Mouse (Mus musculus) C2C12 (cell line): Measurements from ENCODE around the gene Tep1. TPM values are rescaled to one million over a fixed set of nuclear protein-coding genes. Genes with fewer than 3 reads are reported as not detected.
"Not testable (repeated sequence)": the region's sequence is repeated elsewhere in the genome, so short reads cannot be mapped to it uniquely, and the experiment has no call there.

ENCODE experiments used
- H3K27me3 ChIP-seq: one replicate; pipeline ENCODE4 v1.6.1; 2011; ENCODE audit not compliant: control insufficient read depth, insufficient read depth, insufficient read length
- H3K36me3 ChIP-seq: one replicate; pipeline ENCODE4 v1.6.1; 2011; ENCODE audit not compliant: control insufficient read depth, insufficient read depth
- H3K4me3 ChIP-seq: one replicate; pipeline ENCODE4 v1.5.1; 2011; ENCODE audit warnings: mild to moderate bottlenecking, control low read depth; ENCODE audit not compliant: poor library complexity, insufficient read depth, severe bottlenecking
- H3K79me2 ChIP-seq: one replicate; pipeline ENCODE4 v1.6.1; 2011; ENCODE audit not compliant: control insufficient read depth, insufficient read depth
- H3K79me3 ChIP-seq: one replicate; pipeline ENCODE4 v1.6.1; 2011; ENCODE audit warnings: low read depth, control low read depth
- H3ac ChIP-seq: one replicate; pipeline ENCODE3; 2011; ENCODE audit warnings: low read depth; ENCODE audit not compliant: control insufficient read depth, insufficient read length
- CEBPB ChIP-seq: IDR thresholded peaks from one replicate; pipeline ENCODE4 v1.6.1; 2011; ENCODE audit warnings: low read depth, mild to moderate bottlenecking, control low read depth, moderate library complexity
- CTCF ChIP-seq: IDR thresholded peaks from one replicate; pipeline ENCODE4 v1.5.1; 2011; ENCODE audit not compliant: control insufficient read depth, insufficient read depth, insufficient read length
- FOSL1 ChIP-seq: IDR thresholded peaks from one replicate; pipeline ENCODE4 v1.8.0; 2011; ENCODE audit warnings: mild to moderate bottlenecking, low read length; ENCODE audit not compliant: poor library complexity, insufficient read depth, severe bottlenecking
- MAX ChIP-seq: IDR thresholded peaks from one replicate; pipeline ENCODE4 v1.6.1; 2011; ENCODE audit warnings: mild to moderate bottlenecking, control low read depth
- MYOD1 ChIP-seq: IDR thresholded peaks from one replicate; pipeline ENCODE4 v1.6.1; 2011; ENCODE audit warnings: low read depth; ENCODE audit not compliant: control insufficient read depth, insufficient read length
- MYOG ChIP-seq: IDR thresholded peaks from one replicate; pipeline ENCODE4 v1.6.1; 2011; ENCODE audit not compliant: control insufficient read depth, insufficient read length; ENCODE audit errors: extremely low read depth
- USF1 ChIP-seq: IDR thresholded peaks from one replicate; pipeline ENCODE4 v1.6.1; 2011; ENCODE audit warnings: low read depth, mild to moderate bottlenecking, control low read depth, moderate library complexity
- polyA plus RNA-seq: library from polyadenylated mRNA; unstranded; fragments of >200 nt; fragmentation: generic; extraction: Trizol; gene quantifications from one replicate; pipeline ENCODE4 v1.2.1, GENCODE M21; 2012; ENCODE audit warnings: missing spikeins

Tep1 gene
- polyA plus RNA-seq, 1 experiment, result 9.9 TPM

GRCm38 (mm10) chr14:50824219-50824618 lies 46.1 kb downstream of the Tep1 start:
- Histone ChIP-seq H3K79me3 (no peaks in the 10 kb centered on the region), H3ac (no peak overlapping the region), H3K36me3 (peaks cover 49% of the 10 kb centered on the region), H3K27me3 (no peaks in the 10 kb centered on the region), H3K4me3 (no peak overlapping the region), H3K79me2 (no peaks in the 10 kb centered on the region)
- TF ChIP-seq FOSL1 (no peak), MAX (no peak), USF1 (no peak)

GRCm38 (mm10) chr14:50823240-50823639 lies 47.1 kb downstream of the Tep1 start:
- H3K79me2 ChIP-seq, result no peaks in the 10 kb centered on the region
- H3K27me3 ChIP-seq, result no peaks in the 10 kb centered on the region
- no peak for TF ChIP-seq MYOG
- TF ChIP-seq CTCF, result no peak
- TF ChIP-seq FOSL1, result no peak
- TF ChIP-seq MYOD1, result no peak
- TF ChIP-seq MAX, result no peak
- TF ChIP-seq USF1, result no peak
- no peak for TF ChIP-seq CEBPB
- no peak overlapping the region for H3ac ChIP-seq
- H3K4me3 ChIP-seq, result no peak overlapping the region
- peaks cover 49% of the 10 kb centered on the region for H3K36me3 ChIP-seq
- H3K79me3 ChIP-seq, result no peaks in the 10 kb centered on the region

- no peak overlapping the region for H3ac ChIP-seq
- H3K79me3 ChIP-seq, result peaks cover 7% of the 10 kb centered on the region
- H3K79me2 ChIP-seq, result peaks cover 19% of the 10 kb centered on the region
- no peaks in the 10 kb centered on the region for H3K27me3 ChIP-seq
- peaks cover 57% of the 10 kb centered on the region for H3K36me3 ChIP-seq
- no peak for TF ChIP-seq CTCF
- no peak for TF ChIP-seq MAX
- no peak for TF ChIP-seq CEBPB
- H3K4me3 ChIP-seq, result no peak overlapping the region
Measured at GRCm38 (mm10) chr14:50813060-50813459, 57.3 kb downstream of the Tep1 start.

- peak within 1 kb of the TSS; percentile 51 for H3K4me3 ChIP-seq
- H3K36me3 ChIP-seq, result peaks cover 13% of the 10 kb centered on the region
- H3K79me3 ChIP-seq, result peaks cover 33% of the 10 kb centered on the region
- peak within 1 kb of the TSS; percentile 89 for H3ac ChIP-seq
- no peaks in the 10 kb centered on the region for H3K27me3 ChIP-seq
- peaks cover 46% of the 10 kb centered on the region for H3K79me2 ChIP-seq
- TF ChIP-seq MYOG, result no peak
- peak; percentile 61 for TF ChIP-seq USF1
Measured at GRCm38 (mm10) chr14:50807487-50808072, 62.8 kb downstream of the Tep1 start, which contains the start of the genes Ccnb1ip1 and Parp2. Gene Ccnb1ip1 (minus strand): TSS chr14:50807732. Gene Parp2 (plus strand): TSS chr14:50807841.

- H3ac ChIP-seq, H3K4me3 ChIP-seq: not testable (repeated sequence)
Measured at GRCm38 (mm10) chr14:50806469-50806868, 63.9 kb downstream of the Tep1 start.

GRCm38 (mm10) chr14:50804683-50805082 lies 65.7 kb downstream of the Tep1 start:
- peaks cover 72% of the 10 kb centered on the region for H3K79me2 ChIP-seq
- peak overlapping the region; percentile 37 for H3K4me3 ChIP-seq
- no peaks in the 10 kb centered on the region for H3K27me3 ChIP-seq
- no peak for TF ChIP-seq CTCF
- no peak for TF ChIP-seq CEBPB
- no peak for TF ChIP-seq USF1
- TF ChIP-seq MAX, result no peak
- TF ChIP-seq MYOD1, result no peak
- no peak for TF ChIP-seq MYOG
- no peak for TF ChIP-seq FOSL1
- peaks cover 58% of the 10 kb centered on the region for H3K79me3 ChIP-seq
- peak overlapping the region; percentile 66 for H3ac ChIP-seq
- H3K36me3 ChIP-seq, result peaks cover under 1% of the 10 kb centered on the region

More at GRCm38 (mm10) chr14:50806469-50806868, 63.9 kb downstream of the Tep1 start:
- Histone ChIP-seq H3K79me3 (peaks cover 44% of the 10 kb centered on the region), H3K79me2 (peaks cover 57% of the 10 kb centered on the region)
- H3K36me3 ChIP-seq, H3K27me3 ChIP-seq: not testable (repeated sequence)
